Comparison of ENCODE assay signal across 20 mouse cellular contexts in genomic region chr10:24589238-24589637, GRCm38 (mm10). TPM values are rescaled to one million over a fixed set of nuclear protein-coding genes. Genes with fewer than 3 reads are reported as not detected.
"Had no signal": no experiment of that assay in that cellular context is flagged by ENCODE, and none has a peak within 500 bp of the region (broad histone marks: within the 10 kb centered on the region; RNA-seq: fewer than 3 reads in every experiment).

No protein-coding gene starts in this region.

- H3K4me1 ChIP-seq: liver, embryonic 13.5 days had no signal

- H3K9ac ChIP-seq: limb, embryonic 12.5 days; liver, embryonic 13.5 days; neural tube, embryonic 13.5 days had no signal

- H3K4me2 ChIP-seq: limb, embryonic 12.5 days; liver, embryonic 13.5 days; midbrain, embryonic 11.5 days; neural tube, embryonic 13.5 days had no signal

- H3K4me3 ChIP-seq: left cerebral cortex, adult 2 months; limb, embryonic 12.5 days; liver, embryonic 13.5 days; neural tube, embryonic 13.5 days had no signal

- H3K9me3 ChIP-seq: limb, embryonic 12.5 days; liver, embryonic 13.5 days; neural tube, embryonic 13.5 days had no signal

- H3K27ac ChIP-seq: kidney, postnatal 0 days; left cerebral cortex, adult 2 months; limb, embryonic 12.5 days; liver, embryonic 13.5 days; neural tube, embryonic 13.5 days had no signal

- H3K36me3 ChIP-seq: limb, embryonic 12.5 days; liver, embryonic 13.5 days; neural tube, embryonic 13.5 days had no signal

- H3K27me3 ChIP-seq: limb, embryonic 12.5 days; neural tube, embryonic 13.5 days had no signal

- DNase-seq: kidney, adult 18-20 months; kidney, adult 9 months; kidney, postnatal 25 days; layer of hippocampus, postnatal 36 days; liver, embryonic 13.5 days; lung, adult 2 months; lung, postnatal 14 days; lung, postnatal 4 days; midbrain, embryonic 14.5 days; retina, postnatal 1 day; thymus, adult 18-20 months; thymus, postnatal 4 days had no signal

RNA-seq across cellular contexts. Expression of gene Ccn2, which starts 6.0 kb away (rescaled TPM):
- total RNA-seq: megakaryocyte progenitor cell, adult 5-6 weeks; megakaryocyte-erythroid progenitor cell, adult 5-6 weeks; neutrophil, adult 5-6 weeks had no signal
